In the genomic region with DNA sequence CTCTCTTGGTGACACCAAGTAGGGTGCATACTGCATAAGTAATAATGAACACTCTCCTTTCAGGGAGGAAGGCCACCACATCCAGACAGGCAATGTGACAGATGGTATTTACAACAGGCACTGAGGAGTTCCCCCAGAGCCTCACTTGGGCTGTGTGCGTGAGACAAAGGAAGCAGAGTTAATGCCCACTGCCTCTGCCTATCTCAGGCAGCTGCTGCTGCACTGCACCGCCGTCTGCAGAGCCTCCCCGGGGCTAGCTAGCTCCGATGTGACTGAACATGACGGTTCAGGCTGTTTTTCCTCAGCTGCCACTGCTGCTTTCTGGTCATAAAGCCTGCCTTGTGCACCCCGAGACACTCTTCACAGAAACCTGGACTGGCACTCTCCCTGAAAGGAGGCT, we compare ENCODE assay signal across 17 mouse cellular contexts. TPM values are rescaled to one million over a fixed set of nuclear protein-coding genes. Genes with fewer than 3 reads are reported as not detected.
DNase-seq lines count a peak whose midpoint lies in the region; ATAC-seq and TF ChIP-seq lines count a peak whose summit lies in the region.
"Had no signal": no experiment of that assay in that cellular context is flagged by ENCODE, and none has a peak within 500 bp of the region (broad histone marks: within the 10 kb centered on the region; RNA-seq: fewer than 3 reads in every experiment).

No protein-coding gene starts in this region.

- TF ChIP-seq POLR2A in thymus, adult 2 months (IDR thresholded peaks at IDR 0.05; ENCODE audit: control insufficient read depth, extremely low read depth, insufficient read depth, low read length, poor library complexity) = no peak

- no peak overlapping the region for H3K9ac ChIP-seq in hindbrain, embryonic 12.5 days
- H3K9ac ChIP-seq in midbrain, embryonic 13.5 days (replicated peaks) = peak overlapping the region; percentile 33; the same call in 1 of the 2 replicates
- H3K9ac ChIP-seq: heart, embryonic 15.5 days; kidney, embryonic 15.5 days; limb, embryonic 15.5 days; liver, postnatal 0 days had no signal

- H3K36me3 ChIP-seq in hindbrain, embryonic 12.5 days = no peaks in the 10 kb centered on the region
- no peaks in the 10 kb centered on the region for H3K36me3 ChIP-seq in midbrain, embryonic 13.5 days
- H3K36me3 ChIP-seq in thymus, adult 2 months (ENCODE audit: control insufficient read depth, insufficient read depth, low read length) = no peaks in the 10 kb centered on the region
- H3K36me3 ChIP-seq: heart, embryonic 15.5 days; kidney, embryonic 15.5 days; limb, embryonic 15.5 days had no signal

- H3K4me3 ChIP-seq in hindbrain, embryonic 12.5 days = no peak overlapping the region
- no peak overlapping the region for H3K4me3 ChIP-seq in midbrain, embryonic 13.5 days (replicated peaks)
- H3K4me3 ChIP-seq in thymus, adult 2 months (ENCODE audit: control insufficient read depth, insufficient read depth, low read length) = no peak overlapping the region
- H3K4me3 ChIP-seq: heart, embryonic 15.5 days; kidney, embryonic 15.5 days; layer of hippocampus, adult 2 months; limb, embryonic 15.5 days had no signal

- peak overlapping the region; percentile 87 for H3K27ac ChIP-seq in hindbrain, embryonic 12.5 days
- H3K27ac ChIP-seq in midbrain, embryonic 13.5 days = peak overlapping the region; percentile 80
- no peak overlapping the region for H3K27ac ChIP-seq in thymus, adult 2 months (ENCODE audit: control insufficient read depth, insufficient read depth, low read length)
- H3K27ac ChIP-seq: heart, embryonic 15.5 days; kidney, embryonic 15.5 days; layer of hippocampus, adult 2 months; limb, embryonic 15.5 days had no signal

- WGBS in hindbrain, embryonic 12.5 days = 28% methylated on average over 7 of the region's 7 CpGs
- WGBS in midbrain, embryonic 13.5 days = 29% methylated on average over 7 of the region's 7 CpGs
- WGBS in thymus, adult 2 months = 80% methylated on average over 7 of the region's 7 CpGs

- no peak for TF ChIP-seq CTCF in thymus, adult 2 months (IDR thresholded peaks at IDR 0.05; ENCODE audit: borderline replicate concordance, control insufficient read depth, extremely low read depth, insufficient read depth, low read length, poor library complexity)

- ATAC-seq in hindbrain, embryonic 12.5 days (ENCODE audit: low FRiP score) = peak; percentile 72
- ATAC-seq in midbrain, embryonic 13.5 days = peak; percentile 77
- ATAC-seq: liver, postnatal 0 days had no signal

- intact Hi-C loops in gastrocnemius, postnatal 14 days (cut with DNase I; ENCODE audit: low total_unique reads) = no loop called here

- no peaks in the 10 kb centered on the region for H3K9me3 ChIP-seq in hindbrain, embryonic 12.5 days (replicated peaks)
- H3K9me3 ChIP-seq in midbrain, embryonic 13.5 days = no peaks in the 10 kb centered on the region
- H3K9me3 ChIP-seq: limb, embryonic 15.5 days had no signal

- H3K4me2 ChIP-seq in hindbrain, embryonic 12.5 days (replicated peaks) = no peak overlapping the region
- no peak overlapping the region for H3K4me2 ChIP-seq in midbrain, embryonic 13.5 days (replicated peaks)
- H3K4me2 ChIP-seq: heart, embryonic 15.5 days; kidney, embryonic 15.5 days; limb, embryonic 15.5 days had no signal

- peak; percentile 80 for DNase-seq in retina, postnatal 1 day
- no peak for DNase-seq in retina, embryonic 14.5 days (ENCODE audit: low spot score)
- no peak for DNase-seq in spleen, postnatal 14 days (ENCODE audit: low spot score in 2 of 2)
- DNase-seq in gastrocnemius, postnatal 14 days = no peak
- DNase-seq in thymus, adult 2 months = no peak
- DNase-seq: adrenal gland, adult 2 months; cerebellum, adult 9-11 months; heart, adult 11 months; liver, postnatal 0 days; lung, postnatal 4 days; right cerebral cortex, postnatal 25 days had no signal

- H3K27me3 ChIP-seq in hindbrain, embryonic 12.5 days = peaks cover 16% of the 10 kb centered on the region
- H3K27me3 ChIP-seq in midbrain, embryonic 13.5 days = peaks cover 10% of the 10 kb centered on the region; the same call in 1 of the 2 replicates
- no peaks in the 10 kb centered on the region for H3K27me3 ChIP-seq in thymus, adult 2 months (ENCODE audit: control insufficient read depth, insufficient read depth, low read length)

- H3K4me1 ChIP-seq in hindbrain, embryonic 12.5 days = peaks cover 28% of the 10 kb centered on the region
- peaks cover 50% of the 10 kb centered on the region for H3K4me1 ChIP-seq in midbrain, embryonic 13.5 days (replicated peaks)
- H3K4me1 ChIP-seq in thymus, adult 2 months (replicated peaks; ENCODE audit: control insufficient read depth, insufficient read depth, low read length) = no peaks in the 10 kb centered on the region; the same call in 1 of the 2 replicates

RNA-seq across cellular contexts. Expression of gene Rhbdl3, which starts 8.2 kb away (rescaled TPM):
- 28.4 and 32.3 TPM in 2 replicates for polyA plus RNA-seq in hindbrain, embryonic 12.5 days (2016; fragmentation: Nextera tagmentation; extraction: Ambion mirVana)
- polyA plus RNA-seq in midbrain, embryonic 13.5 days (2015; fragmentation: Nextera tagmentation; extraction: Ambion mirVana) = 15.3 and 28.0 TPM in 2 replicates
- 10 to 100 TPM; 10.6 to 11.4 TPM for total RNA-seq in gastrocnemius, postnatal 14 days (2021)
- polyA plus RNA-seq in thymus, adult 2 months (2012; rRNA removed) = 8.7 and 9.6 TPM in 2 replicates
